Mouse (Mus musculus): ENCODE data around the gene Snx6. TPM values are rescaled to one million over a fixed set of nuclear protein-coding genes. Genes with fewer than 3 reads are reported as not detected.
A peak's percentile ranks its signal among the peaks of the same experiment; 100 is the strongest.
"Not testable (repeated sequence)": the region's sequence is repeated elsewhere in the genome, so short reads cannot be mapped to it uniquely, and the experiment has no call there.

The Snx6 gene
- 10 to 100 TPM; 32.5 to 37.7 TPM for total RNA-seq (2021)
- long read RNA-seq, experiment 1, transcript Snx6-201 (14 exons, 1,928 nt) = major isoform, 65 of 88 reads
- long read RNA-seq, experiment 1, partial matches to known transcripts = 17 of 88 reads
- long read RNA-seq, experiment 1, other reads (novel, unspliced or antisense) = 6 of 88 reads
- long read RNA-seq, experiment 2, transcript Snx6-201 (14 exons, 1,928 nt) = major isoform, 55 of 75 reads
- long read RNA-seq, experiment 2, partial matches to known transcripts = 15 of 75 reads
- long read RNA-seq, experiment 2, other reads (novel, unspliced or antisense) = 5 of 75 reads

DNA sequence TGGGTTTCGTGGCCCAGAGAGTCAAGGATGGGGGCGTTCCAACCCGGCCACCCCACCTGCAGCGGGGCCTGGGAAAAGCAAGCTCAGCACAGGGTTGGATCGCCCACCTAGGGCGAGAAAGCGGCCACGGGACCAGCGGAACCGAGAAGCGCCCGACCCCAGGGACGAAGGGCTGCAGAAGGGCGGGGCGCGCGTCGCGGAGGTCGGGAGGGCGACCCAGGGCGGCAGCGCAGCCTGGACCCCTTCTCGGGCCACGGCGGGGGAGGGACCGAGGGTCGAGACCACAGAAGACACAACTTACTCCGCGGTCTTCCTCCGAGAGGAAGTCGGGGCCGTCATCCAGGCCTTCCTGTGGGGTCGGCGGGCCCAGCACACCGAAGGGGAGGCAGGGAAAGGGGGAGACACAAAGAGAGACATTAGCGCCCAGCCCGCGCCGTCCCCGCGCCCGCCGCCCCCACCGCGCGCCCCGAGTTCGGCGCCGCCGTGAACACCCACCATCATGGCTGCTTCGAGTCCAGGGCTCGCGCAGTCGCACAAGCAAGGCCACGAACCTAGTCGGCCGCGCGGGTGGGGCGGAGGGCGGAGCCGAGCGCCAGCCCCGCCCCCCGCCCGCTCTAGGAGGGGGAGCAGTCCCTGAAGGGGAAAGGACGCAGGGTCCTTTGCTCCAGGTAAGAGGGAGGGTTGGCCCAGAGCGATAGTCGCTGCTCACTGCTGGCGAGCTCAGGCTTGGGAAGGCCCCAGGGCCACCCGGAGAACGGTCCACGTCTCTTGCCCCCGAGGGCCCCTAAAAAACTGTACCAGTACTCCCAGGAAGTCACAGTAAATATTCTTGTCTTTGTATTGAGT lies at the start of gene Snx6:
Snx6 (minus strand) TSS at position 551 of the 846 bp plus-strand sequence.
- peak; percentile 87 for DNase-seq

DNA sequence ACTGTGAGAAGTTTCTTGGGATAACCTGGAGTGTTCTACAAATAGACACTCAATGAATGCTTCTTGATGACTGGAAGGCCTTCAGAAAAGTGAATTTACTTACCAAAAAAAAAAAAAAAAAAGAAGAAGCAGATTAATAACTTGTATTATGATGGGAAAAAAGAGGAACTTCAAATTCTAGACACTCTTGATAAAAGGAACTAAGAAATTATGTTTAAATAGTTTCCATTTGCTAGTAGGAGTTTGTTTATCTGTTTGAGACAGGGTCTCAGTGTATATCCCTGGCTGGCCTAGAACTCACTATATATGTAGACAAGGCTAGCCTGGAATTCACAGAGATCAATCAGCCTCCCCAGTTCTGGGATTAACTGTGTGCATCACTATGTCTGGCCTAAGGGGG lies 48.9 kb upstream of the Snx6 start:
- DNase-seq = no peak

DNA sequence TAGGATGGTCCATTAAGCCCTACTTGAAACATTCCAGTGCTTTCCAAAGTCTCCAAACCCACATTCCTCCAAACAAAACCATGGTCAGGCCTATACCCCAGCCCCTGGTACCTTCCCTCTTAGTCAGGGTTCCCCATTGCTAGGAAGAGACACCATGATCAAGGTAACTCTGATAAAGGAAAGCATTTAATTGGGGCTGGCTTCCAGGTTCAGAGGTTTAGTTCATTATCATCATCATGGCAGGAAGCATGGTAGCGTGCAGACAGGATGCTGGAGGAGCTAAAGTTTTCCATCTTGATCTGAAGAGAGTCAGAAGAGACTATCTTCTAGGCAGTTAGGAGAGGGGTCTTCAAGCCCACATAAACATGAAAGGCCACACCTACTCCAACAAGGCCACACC lies 46.1 kb upstream of the Snx6 start:
- DNase-seq = no peak

DNA sequence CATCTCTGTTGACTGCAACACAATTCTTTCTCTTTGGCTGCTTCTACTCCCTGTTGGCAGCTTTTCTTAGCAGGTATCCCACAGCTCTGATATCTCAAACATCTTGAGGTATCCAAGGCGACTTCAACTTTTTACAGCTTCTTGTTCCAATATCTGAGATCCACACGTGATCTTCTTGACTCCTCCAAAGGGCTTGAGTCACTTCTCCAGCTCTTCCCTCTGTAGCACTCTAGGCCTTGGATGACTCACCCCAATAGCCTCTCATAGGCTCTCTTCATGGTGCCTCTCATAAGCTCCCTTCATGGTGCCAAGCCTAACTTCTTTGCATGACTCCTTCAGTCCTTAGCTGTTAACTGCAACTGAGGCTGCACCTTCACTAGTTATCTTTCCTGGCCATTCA lies 44.3 kb upstream of the Snx6 start:
- DNase-seq = no peak

DNA sequence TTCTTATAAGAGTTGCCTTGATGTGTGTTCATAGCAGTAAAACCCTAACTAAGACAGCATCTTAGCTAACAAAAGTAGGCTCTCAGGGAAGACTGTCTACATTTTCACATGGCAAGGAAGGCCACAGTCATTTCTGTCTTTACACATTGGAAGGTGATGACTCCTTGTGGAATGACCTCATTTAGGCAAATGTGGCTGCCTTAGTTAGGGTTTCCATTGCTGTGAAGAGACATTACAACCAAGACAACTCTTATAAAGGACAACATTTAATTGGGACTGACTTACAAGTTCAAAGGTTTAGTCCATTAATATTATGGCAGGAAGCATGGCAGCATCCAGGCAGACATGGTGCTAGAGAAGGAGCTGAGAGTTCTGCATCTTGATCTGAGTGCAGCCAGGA lies 43.4 kb upstream of the Snx6 start:
- DNase-seq = no peak

DNA sequence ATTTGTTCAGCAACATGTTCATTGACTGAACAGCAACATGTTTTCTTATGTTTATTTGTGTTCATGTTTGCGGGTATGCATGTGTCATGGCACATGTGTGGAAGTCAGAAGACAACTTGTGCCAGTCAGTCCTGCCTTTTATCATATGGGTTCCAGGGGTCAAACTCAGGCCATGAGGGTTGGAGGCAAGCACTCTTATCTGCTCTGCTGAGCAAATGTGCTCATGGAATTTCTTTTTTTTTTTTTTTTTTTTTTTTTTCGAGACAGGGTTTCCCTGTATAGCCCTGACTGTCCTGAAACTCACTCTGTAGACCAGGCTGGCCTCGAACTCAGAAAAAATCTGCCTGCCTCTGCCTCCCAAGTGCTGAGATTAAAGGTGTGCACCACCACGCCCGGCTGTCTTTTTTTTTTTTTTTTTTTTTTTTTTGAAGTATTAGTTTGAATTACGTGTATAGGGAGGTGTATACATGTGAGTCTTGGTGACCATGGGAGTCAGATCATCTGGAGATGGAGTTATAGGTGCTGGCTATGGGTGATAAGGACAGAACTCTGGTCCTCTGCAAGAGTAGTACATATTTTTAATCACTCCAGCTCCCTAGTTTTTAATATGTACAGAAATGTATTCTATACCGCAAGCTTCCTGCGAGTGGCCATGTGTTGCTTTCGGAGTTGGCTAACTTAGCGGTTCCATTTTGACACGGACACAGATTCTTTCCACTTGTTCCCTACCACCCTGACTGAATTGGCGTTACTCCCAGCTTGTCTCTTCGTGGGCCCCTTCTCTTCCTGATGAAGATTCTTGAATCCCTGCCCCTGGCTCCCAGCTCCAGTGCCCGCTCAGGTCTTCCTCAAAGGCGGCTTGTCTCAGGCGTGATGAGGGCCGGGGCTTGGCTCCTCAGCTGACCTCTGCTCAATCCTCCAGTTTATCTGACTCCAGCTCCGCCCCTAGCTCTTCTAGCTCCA lies 40.4 kb upstream of the Snx6 start:
- DNase-seq = peak; percentile 21

DNA sequence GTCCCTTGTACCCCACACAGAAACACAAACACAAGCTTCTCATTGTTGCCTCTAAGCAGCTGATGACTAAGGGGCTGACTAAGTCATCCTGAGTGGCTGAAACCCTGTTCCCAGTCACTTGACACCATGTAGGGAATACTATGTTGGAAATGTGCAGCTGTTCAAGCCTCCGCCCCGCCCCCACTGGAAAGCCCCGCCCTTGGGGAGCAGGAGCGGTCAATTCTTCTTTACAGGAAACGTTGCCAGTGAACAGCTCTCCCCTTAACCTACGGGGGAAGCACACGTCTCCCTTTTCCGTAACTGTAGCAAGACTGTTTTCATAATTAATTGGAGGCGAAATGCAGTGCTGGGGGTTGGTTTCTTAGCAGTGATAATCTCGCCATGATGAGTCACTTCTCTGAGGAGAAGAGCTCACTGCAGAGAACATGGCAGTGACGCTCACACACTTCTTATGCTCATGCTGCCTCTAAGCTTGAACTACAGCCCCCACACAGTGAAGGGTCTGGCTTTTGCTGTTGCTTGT lies 39.5 kb upstream of the Snx6 start:
- DNase-seq = peak; percentile 91

DNA sequence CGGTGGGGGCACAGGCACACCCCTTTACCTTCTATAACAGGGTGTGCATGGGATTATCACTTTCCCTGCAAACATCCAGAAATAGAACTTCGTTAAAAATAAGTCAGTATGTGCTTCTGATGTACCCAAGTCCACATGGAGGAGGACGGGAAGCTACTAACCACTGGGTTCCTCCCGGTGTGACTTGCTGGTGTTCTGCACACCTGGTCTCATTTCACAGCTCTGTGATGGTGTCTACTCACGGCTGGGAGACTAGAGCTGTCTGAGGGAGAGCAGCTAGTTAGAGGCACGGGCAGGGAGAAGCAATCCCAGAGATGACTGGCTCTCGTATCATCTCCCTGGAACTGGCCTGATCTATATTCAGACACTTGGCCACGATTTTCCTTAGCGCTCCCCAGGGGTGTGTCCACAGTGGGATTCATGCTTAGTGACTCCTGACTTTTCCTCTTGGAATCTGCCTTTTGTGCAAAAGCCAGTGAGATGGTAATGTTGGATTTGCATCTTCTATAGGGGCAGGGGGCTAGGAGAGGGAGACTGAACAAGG lies 38.4 kb upstream of the Snx6 start:
- DNase-seq = peak; percentile 20

DNA sequence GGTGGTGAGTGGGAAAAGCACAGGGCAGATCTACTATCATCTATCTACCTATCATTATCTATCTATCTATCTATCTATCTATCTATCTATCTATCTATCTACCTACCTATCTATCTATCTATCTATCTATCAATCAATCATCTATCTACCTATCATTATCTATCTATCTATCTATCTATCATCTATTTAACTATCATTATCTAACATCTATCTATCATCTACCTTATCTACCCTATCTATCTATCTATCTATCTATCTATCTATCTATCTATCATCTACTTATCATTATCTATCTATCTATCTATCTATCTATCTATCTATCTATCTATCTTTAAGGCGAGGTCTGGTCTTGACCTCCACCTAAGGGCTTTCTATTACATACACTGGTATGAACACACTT lies 36.4 kb upstream of the Snx6 start:
- DNase-seq = not testable (repeated sequence)

DNA sequence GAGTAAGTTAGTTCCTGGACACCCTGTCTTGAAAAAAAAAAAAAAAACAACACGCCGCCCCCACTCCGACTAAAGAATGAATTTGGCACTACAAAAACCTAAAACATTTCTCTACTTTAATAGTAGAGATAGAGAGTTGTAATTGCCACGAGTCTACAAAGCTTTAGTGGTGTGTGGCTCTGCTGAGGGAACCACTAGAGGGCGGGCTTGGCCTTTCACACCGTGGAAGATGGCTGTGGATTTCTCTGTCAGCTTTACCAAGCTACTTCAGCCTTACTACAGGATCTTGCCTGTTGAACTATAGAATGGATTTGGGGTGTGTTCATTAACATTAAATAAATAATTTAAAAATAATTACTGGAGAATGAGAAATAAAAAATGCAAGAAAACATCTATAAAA lies 35.1 kb upstream of the Snx6 start:
- DNase-seq = peak; percentile 83

DNA sequence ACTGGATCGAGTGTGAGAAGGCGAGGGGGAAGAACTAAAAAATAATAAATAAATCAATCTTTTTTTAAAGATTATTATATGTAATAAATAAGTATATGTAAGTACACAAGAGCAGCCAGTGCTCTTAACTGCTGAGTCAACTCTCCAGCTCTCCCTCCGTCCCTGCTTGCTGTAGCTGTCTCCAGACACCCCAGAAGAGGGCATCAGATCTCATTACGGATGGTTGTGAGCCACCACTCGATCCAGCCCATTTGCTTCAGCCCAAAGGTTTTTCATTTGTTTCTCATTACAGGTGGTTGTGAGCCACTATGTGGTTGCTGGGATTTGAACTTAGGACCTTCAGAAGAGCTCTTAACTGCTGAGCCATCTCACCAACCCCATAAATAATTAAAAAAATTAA lies 34.4 kb upstream of the Snx6 start:
- no peak for DNase-seq

DNA sequence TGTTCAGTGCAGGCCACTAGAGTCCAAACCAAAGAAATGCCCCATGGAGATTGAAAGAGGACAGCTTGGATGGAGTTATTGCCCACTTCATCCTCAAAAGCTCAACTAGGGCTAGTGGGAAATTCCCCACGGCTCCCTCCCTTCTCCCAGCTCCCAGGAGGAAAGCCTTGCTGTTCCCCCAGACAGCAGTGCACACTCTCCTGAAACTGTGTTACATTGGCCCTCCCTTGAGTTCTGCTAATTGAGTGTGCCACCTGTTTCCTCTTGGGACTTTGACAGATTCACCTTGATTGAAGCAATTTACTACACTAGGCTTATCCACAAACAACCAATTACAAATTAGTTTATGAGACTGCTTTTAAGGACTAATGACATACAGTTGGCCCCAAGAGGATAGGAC lies 32.5 kb upstream of the Snx6 start:
- no peak for DNase-seq

DNA sequence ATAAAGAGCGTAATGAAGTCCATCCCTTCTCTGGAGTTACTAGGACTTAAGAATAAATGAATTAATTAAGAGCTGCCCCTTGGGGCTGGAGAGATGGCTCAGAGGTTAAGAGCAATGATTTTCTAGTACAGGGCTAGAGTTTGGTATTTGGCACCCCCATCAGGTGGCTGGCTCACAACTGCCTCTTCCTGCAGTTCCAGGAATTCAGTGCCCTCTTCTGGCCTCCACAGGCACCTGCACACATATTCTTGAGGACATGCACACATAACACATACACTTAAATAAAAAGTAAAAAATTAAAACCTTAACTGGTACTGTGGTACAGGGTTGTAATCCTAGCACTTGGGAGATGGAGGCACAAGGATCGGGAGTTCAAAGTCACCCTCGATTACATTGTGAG lies 29.7 kb upstream of the Snx6 start:
- no peak for DNase-seq

DNA sequence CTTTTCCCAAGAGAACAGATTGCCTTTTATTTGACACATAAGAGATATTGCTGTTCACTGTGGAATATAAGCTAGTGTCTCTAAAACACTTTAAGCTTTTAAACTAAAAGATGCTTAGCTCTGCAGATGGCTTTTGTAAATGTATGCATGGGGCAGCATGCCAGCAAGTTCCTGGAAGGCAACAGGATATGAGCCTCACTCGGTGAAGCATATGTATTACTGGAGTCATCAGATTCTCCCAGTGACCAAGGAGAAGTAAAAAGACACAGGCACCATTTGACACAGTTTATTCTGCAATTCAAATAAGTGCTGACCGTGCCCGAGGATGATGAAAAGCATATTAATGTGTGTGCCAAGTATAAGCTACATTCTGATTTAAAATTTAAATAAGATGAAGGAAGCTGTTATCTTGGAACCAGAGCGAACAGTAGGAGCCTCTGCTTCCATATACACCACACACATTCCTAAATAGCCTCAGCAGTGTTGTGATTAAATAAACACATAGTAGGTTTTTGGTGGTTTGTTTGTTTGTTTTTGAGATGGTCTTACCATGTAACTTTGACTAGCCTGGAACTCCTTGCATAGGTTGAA lies 27.4 kb upstream of the Snx6 start:
- no peak for DNase-seq

DNA sequence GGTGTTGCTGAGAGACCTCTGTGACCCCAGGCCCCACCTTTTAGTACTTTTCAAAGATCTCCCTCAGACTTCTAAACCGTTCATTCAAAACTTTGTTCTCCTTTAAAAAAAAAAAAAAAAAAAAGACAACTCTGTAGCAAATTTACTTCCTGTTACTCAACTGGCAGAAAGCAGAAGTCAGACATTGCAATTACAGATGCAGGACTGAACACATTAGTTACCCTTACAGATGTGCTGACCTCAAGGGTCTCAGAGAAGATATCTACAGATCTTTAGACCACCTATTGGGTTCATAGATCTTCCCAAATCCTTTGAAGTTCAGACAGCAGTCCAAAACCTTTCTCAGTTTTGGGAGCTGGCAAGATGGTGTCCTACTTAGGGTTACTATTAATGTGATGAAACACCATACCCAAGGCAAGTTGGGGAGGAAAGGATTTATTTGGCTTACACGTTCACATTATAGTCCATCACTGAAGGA lies 25.2 kb upstream of the Snx6 start:
- DNase-seq = no peak

DNA sequence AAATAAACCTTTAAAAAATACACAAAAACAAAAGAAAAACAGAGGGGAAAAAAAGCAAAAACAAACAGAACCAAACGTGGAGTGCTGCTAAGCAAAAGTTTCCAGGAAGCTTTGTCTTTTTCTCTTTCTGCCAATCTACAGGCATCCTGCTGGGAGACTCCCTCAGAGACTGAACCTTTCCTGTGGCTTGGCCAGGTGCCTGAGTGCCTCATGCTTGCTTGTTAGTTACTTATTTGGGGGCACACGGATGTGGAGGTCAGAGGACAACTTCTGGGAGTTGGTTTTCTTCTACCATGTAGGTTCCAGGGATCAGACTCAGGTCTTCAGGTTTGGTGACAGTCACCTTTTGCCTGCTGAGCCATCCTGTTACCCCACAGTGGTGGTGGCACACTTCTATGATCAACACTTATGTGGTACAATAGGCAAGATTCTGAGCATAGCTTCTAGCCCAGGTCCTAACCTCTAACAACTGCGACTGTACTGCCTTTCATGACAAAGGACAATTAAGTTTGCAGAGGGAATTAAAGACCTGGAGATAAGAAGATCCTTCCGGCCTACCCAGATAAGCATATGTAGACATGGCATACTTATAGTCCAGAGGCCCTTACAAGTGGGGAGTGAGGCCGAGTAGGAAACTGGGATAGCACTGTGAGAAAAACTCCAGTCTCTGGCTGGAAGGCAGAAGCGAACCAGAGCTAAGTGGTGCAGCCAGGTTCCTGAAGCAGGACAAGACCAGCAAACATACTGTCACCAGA lies 23.9 kb upstream of the Snx6 start:
- DNase-seq = no peak

DNA sequence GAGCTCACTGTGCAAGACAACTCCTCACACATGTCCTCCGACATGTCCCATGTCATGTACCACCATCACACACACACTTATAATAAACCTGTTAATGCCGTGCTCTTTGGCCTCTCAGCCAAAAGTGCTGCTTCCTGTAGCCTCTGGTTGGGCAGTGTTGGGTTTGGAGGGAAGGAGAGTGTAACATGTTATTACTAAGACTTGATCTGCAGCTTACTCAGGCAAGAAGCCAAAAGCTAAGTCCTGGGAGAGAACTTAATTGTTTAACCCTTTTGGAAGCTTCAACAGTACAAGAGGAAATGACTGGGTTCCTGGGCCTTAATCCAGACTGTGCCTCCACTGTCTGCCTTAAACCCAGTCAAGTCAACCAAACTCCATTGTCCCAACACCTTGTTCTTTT lies 14.6 kb upstream of the Snx6 start:
- no peak for DNase-seq

DNA sequence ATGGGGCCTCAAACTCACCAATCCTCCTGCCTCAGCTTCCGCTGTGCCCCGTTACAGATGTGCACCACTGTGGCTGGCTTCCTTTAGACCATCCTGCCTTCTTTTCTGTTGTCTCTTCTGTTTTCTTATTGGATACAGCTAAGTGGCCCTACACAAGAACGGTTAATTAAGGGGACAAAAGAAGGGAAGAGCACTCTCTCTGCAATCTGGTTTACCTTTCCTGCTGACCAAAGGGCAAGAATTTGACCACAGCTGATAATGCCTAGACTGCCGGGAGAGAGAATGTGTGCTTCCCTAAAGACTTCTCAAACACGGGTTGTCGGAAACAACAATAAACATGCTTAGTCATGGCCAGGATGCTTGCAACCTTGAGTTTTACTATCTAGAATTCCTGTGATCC lies 12.0 kb upstream of the Snx6 start:
- no peak for DNase-seq

DNA sequence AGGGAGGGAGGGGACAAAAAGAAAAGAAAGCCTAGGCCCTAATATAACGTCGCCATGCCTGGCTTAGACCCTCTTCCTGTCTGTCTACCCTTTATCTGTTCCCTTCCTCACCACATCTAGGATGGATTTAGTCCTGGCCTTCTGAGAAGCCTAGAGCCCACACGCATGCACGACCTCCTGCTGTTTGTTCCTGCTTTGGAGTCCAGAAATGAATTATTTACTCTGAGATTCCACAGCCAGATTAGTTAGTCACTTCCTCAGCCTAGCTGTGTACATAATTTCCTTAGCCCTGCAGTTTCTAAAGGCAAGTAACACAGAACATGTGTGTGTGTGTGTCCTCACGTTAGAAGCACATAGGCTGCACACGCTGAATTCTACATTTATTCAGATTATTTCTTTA lies 10.6 kb upstream of the Snx6 start:
- no peak for DNase-seq

DNA sequence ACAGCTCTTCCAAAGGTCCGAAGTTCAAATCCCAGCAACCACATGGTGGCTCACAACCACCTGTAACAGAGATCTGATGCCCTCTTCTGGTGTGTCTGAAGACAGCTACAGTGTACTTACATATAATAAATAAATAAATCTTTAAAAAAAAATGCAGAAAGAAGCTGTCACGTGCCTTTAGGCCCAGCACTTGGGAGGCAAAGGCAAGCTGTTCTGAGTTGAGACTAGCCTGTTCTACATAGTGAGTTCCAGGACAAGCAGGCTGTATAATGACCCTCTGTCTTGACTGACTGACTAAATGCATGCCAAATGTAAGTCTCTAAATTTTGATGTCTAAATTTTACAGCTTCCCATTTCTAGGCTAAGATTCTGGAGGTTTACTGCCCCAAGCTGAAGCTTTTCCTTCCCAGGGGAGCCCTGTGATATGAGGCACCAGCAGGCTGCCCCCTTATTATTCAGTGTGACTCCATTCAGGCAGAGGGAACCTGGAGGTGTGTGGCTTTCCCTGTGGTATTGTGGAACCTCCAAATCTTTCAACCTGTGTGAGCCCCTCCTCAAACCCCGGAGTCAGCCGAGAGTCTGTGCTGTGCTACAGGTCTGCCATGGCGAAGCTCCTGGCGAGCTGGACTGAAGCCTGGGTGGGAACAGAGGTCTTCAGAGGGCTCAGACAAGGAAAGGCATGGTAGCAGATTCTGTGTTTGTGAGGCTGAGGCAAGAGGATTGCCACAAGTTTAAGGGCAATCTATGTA lies 9.9 kb upstream of the Snx6 start:
- no peak for DNase-seq
